Mouse (Mus musculus) lung, embryonic 14.5 days (tissue): ENCODE data around the gene BC061212. TPM values are rescaled to one million over a fixed set of nuclear protein-coding genes. Genes with fewer than 3 reads are reported as not detected.
"Not testable (repeated sequence)": the region's sequence is repeated elsewhere in the genome, so short reads cannot be mapped to it uniquely, and the experiment has no call there.

Source experiments
- ATAC-seq: fragments of 200-750 bp; cut with Nextera tagmentation; 2 replicates; pipeline ENCODE4 v1.8.0; 2017; ENCODE audit warnings: mild to moderate bottlenecking, moderate TSS enrichment, moderate library complexity; ENCODE audit not compliant: insufficient read depth
- DNase-seq: peaks from one replicate; pipeline ENCODE4 v3.0.0-alpha.2; 2015
- H3K27ac ChIP-seq: fragments of 300-500 bp; sonication (generic); 2 replicates; pipeline ENCODE4 v1.5.1; 2014; ENCODE audit warnings: low read depth, mild to moderate bottlenecking, moderate library complexity
- H3K27me3 ChIP-seq: fragments of 300-500 bp; sonication (generic); 2 replicates; pipeline ENCODE4 v1.6.1; 2014; ENCODE audit warnings: low read length, control low read depth; ENCODE audit not compliant: insufficient read depth
- H3K36me3 ChIP-seq: fragments of 300-500 bp; sonication (generic); 2 replicates; pipeline ENCODE4 v1.6.1; 2014; ENCODE audit warnings: control low read depth; ENCODE audit not compliant: insufficient read depth
- H3K4me1 ChIP-seq: fragments of 300-500 bp; sonication (generic); 2 replicates; pipeline ENCODE4 v1.6.1; 2014; ENCODE audit warnings: antibody characterized with exemption, control low read depth; ENCODE audit not compliant: insufficient read depth
- H3K4me2 ChIP-seq: fragments of 300-500 bp; sonication (generic); 2 replicates; pipeline ENCODE4 v1.6.1; 2014; ENCODE audit warnings: mild to moderate bottlenecking
- H3K4me3 ChIP-seq: fragments of 300-500 bp; sonication (generic); 2 replicates; pipeline ENCODE4 v1.5.1; 2014; ENCODE audit warnings: low read depth, low read length
- H3K9ac ChIP-seq: fragments of 300-500 bp; sonication (generic); 2 replicates; pipeline ENCODE4 v1.6.1; 2014
- H3K9me3 ChIP-seq: fragments of 300-500 bp; sonication (generic); 2 replicates; pipeline ENCODE4 v1.6.1; 2016; ENCODE audit warnings: low read depth, low read length, control low read depth
- WGBS: fragments of 180-500 bp; shearing (Covaris S2); extraction: QIAGEN DNeasy Blood & Tissue Kit; methylation state at CpG from one replicate; pipeline ENCODE4 v1.1.7; 2014; 5-methylcytosine and 5-hydroxymethylcytosine counted together
- polyA plus RNA-seq: library from polyadenylated mRNA; unstranded; fragments of >200 nt; fragmentation: Nextera tagmentation; extraction: Ambion mirVana; gene quantifications from 2 replicates; pipeline ENCODE4 v1.2.1, GENCODE M21; 2014

Gene BC061212
- not detected in 2 replicates for polyA plus RNA-seq

DNA sequence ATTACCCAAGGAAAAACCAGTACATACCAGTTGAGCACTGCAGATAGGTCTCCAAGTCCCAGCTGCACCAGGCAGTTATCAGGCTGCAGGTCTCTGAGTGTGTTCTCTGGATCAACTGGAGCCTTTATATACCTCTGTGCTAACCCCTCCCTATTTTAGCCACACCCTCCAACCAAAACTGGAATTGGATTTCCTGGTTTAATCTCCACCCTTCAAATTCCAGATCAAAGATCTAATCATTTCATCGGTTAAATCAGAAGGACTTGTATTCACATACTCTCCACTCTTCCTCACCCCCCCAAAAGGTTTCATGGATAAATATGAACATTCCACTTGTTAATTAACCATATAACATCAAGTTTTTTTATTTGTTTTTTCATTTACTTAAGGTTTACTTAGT is at the start of gene BC061212:
Gene BC061212, minus strand, starts transcription at position 101 of the 400 bp plus-strand sequence.
- not testable (repeated sequence) for H3K27ac ChIP-seq, H3K9me3 ChIP-seq, DNase-seq, H3K4me2 ChIP-seq, H3K9ac ChIP-seq, H3K4me1 ChIP-seq, H3K36me3 ChIP-seq, H3K4me3 ChIP-seq, ATAC-seq, H3K27me3 ChIP-seq
- WGBS, result no CpG with 5 or more reads among the region's 1 CpGs

- H3K4me1 ChIP-seq, ATAC-seq, H3K4me3 ChIP-seq, H3K27me3 ChIP-seq, H3K9ac ChIP-seq, H3K36me3 ChIP-seq, H3K4me2 ChIP-seq, DNase-seq, H3K9me3 ChIP-seq, H3K27ac ChIP-seq: not testable (repeated sequence)
- no CpG with 5 or more reads among the region's 3 CpGs for WGBS
Measured at GRCm38 (mm10) chr5:94076085-94076484, 5.7 kb upstream of the BC061212 start, which contains the start of gene Gm6351. Gm6351 (plus strand) TSS chr5:94076385.

Other genes with a start within 250 kb of the BC061212 start
- gene Gm7792, start 226.8 kb downstream of the BC061212 start, polyA plus RNA-seq, result not detected in 2 replicates
- not detected in 2 replicates for gene Gm16429, start 141.5 kb downstream of the BC061212 start, polyA plus RNA-seq
- not detected in 2 replicates for gene Gm6351, start 5.8 kb upstream of the BC061212 start, polyA plus RNA-seq
- not detected in 2 replicates for gene Gm3106, start 147.5 kb upstream of the BC061212 start, polyA plus RNA-seq
- not detected in 2 replicates for gene A430089I19Rik, start 236.3 kb upstream of the BC061212 start, polyA plus RNA-seq
- gene Gm6502, start 243.9 kb upstream of the BC061212 start, polyA plus RNA-seq, result not detected in 2 replicates